Mouse (Mus musculus) mouse embryonic stem cell (cell line): ENCODE data around the gene Baz2b.

Source experiments
- in situ Hi-C, 2 experiments: fragments of 300-500 bp; cut with MboI; formaldehyde crosslinking; loops; 1 replicate in 1 of 2; 3 replicates in 1 of 2; pipeline ENCODE4 v1.14.3; 2019 to 2020; ENCODE audit warnings: low sequenced_read_pairs in 2 of 2, low pct_unique_long_range_greater_than_20kb in 1 of 2, mixed read lengths in 1 of 2; ENCODE audit not compliant: unreplicated experiment in 1 of 2

Gene Baz2b

GRCm38 (mm10) chr2:59997479-59998228 lies 212.0 kb downstream of the Baz2b start:
- in situ Hi-C loops = no loop called here

- in situ Hi-C loops = no loop called here
These were observed 212.7 kb downstream of the Baz2b start for GRCm38 (mm10) chr2:59996911-59997310.

DNA sequence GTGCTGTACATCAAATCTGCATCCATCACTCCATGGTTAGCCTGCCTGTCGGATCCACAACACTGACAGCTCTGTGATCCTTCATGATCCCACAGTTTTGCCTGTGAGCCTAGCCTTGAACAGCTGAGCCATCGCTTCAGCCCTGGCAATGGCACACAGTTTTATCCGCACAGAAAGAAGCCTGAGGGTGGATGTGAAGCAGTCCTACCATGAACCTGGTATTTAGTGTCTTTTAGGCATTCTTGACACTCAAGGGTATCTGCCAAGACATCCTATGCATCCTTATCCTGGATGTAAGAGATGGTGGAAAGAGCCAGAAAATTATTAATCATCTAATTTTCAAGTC lies 216.5 kb downstream of the Baz2b start:
- in situ Hi-C loops = no loop called here

DNA sequence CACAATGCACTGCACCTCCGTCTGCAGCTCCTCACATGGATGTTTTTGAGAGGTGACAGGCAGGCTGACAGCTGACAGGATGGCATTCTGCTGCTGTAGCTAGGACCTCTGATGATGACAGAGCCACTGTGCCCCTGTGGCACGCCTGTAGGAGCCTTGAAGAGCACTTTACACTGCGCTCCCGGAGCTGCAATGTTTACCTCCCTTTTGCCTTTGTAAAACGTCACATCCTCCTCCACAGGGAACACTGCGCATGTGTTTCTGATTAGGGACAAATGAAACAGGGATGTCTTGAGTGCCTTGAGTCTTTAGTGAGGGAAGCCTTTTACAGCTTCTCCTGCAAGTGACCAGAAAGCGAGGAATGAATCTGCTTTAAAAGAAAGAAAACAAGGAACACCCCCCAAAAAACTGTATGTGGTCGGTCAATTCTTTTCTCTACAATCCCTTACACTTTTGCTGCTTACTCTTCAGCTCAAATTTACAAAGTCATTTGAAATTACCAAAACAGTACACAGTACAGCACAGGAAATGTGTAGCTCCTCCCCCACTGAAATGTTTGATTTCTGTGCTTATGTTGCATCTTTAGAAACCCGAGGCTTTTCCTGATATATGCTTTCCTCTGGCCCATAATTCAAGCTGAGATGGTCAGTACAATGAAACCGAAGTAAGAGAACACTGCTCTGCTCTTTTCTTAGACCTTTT lies 217.0 kb downstream of the Baz2b start:
- in situ Hi-C loops = no loop called here

DNA sequence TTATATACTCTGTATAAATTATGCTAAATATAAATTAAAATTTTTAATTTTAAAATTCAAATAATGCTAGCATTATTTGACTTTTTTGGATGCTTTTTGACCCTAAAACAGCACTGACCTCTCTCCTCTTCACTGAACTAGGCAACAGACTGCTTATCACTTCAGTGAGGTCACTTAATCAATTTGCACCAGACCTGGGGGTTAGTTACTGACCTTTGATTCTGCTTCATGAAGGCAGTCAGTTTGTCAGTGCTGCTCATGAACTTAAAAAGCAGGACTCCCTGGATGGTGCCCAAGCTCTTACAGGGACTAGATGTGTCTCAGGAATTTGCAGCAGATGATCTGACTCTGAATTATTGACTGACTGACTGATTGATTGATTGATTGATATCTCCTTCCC lies 217.9 kb downstream of the Baz2b start:
- in situ Hi-C loops = no loop called here

- in situ Hi-C loops = no loop called here
These were observed 222.1 kb downstream of the Baz2b start for GRCm38 (mm10) chr2:59987521-59987920.

DNA sequence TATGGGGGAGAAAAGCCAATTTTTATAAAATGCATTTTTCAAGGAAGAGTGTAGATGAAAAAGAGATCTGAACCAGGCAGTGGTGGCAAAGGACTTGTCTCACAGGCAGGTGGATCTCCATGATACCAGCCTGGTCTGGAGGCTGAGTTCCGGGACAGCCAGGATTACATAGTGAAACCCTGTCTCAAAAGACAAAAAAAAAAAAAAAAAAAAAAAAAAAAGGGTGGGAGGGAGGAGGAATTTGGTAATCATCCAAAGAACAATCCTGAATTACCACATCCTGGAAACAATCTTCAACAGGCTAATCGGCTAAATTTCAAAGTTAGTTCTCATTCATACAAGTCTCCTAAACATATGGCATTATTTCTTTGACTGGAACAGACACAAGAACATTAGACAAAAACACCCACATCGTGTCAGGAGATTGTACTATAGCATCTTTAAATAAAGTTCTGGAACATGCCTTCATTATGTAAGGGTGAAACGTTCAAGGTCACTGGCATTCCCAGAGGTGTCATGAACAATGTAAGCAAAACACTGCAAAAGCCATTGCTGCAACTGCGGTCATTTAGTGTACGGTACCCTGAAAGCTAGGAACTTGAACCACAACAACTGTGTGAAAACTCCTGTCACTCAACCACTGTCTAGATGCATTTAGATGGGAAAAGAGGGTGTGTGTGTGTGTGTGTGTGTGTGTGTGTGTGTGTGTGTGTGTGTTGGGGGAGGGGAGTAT lies 230.0 kb downstream of the Baz2b start:
- in situ Hi-C loops = no loop called here

GRCm38 (mm10) chr2:59976680-59977079 lies 233.0 kb downstream of the Baz2b start:
- in situ Hi-C loops = no loop called here

GRCm38 (mm10) chr2:59975772-59976171 lies 233.9 kb downstream of the Baz2b start:
- in situ Hi-C loops = no loop called here

DNA sequence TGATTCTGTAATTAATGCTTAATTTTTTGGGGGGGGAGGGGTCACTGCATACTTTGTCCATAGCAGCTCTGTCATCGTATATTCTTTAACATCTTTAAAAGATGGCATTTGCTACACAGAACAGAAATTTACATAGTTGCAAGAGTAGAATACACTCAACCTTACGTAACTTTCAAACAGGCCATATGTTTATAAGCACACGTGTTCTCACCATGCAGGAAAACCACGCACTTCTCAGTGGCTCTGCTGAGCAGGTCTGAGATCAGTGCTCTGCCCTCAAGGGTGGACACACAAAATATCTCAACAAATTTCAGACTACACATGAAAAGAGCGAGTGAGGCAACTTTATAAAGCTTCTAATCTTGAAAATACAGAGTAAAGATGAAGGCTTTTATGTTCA lies 235.7 kb downstream of the Baz2b start:
- in situ Hi-C loops = no loop called here

DNA sequence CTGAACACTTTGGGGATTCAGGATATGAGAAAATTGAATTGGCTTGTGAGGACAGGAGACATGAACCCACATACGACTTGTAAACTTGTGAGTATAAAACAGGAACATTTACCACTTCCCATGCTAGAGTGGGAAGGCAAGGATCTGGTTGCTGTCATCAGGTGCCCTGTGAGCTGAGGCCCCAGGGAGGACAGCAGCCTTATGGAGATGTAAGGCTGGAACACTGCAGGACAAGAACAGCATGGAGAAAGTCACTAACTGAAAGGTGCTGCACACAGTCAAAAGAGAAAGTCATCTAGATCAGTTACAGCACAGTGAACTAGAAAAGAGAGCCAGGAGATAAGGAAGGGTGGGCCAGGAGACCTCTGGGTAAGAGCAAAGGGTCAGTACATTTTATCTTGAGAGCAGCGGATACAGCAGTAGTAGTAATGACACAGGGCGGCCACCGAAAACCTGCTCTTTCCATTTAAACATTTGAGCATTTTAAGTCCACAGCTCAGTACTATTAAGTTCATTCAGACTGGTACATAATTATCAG lies 236.5 kb downstream of the Baz2b start:
- in situ Hi-C loops = no loop called here

GRCm38 (mm10) chr2:59970511-59970910 lies 239.1 kb downstream of the Baz2b start:
- in situ Hi-C loops = no loop called here

GRCm38 (mm10) chr2:59969099-59969498 lies 240.5 kb downstream of the Baz2b start:
- in situ Hi-C loops = no loop called here

DNA sequence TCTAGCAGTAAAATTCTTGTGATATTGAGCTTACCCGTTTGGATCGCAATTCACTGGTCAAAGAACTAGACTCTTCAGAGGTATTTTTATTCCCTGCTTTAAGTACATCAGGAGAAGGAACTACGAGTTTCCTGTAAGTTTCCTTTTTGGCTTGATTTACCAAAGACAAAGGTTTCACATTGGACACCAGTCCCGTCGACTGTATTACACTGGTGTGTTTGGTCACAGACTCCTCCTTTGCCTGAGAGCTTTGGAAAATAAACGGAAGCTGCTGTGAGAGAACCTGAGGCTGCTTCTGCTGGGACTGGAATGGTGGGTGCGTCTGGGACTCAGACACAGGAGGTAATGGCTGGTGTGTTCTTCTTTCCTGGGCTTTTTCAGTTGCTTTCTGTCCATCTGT lies 241.0 kb downstream of the Baz2b start:
- in situ Hi-C loops = no loop called here

DNA sequence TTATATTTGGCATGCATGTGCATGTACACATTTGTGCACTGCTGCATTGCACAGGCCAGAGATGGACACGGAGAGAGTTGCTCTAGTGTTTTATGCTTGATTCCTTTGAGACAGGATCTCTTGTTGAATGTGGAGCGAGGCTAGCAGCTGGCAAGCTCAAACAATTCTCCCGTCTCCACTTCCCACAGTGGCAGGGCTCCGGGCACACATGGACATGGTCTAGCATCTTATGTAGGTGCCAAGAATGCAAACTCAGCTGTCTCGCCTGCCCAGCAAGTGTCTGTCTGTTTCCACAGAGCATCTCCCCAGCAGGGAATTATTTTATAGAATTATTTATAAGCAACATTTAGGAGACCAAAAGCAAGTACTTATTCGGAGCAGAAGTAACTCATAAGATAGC lies 243.2 kb downstream of the Baz2b start:
- in situ Hi-C loops = no loop called here

GRCm38 (mm10) chr2:59963011-59963410 lies 246.6 kb downstream of the Baz2b start:
- in situ Hi-C loops = no loop called here

DNA sequence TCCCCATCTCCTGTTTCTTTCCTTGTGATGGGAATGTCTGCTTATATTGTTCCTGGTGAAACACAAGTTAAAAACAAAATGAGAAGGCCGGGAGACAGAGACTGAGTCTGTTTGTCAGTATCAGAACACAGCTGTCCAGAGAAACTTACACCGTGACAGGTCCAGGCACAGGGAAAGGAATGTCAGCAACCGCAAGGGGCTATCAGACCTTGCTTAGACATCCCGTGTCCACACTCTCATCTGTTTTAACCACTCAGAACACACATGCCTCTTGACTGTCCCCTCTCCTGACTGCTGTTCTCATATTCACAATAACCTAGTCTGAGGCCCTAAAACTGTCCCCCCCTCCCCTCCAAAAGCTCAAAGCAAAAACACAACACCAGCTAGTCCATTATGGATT lies 247.1 kb downstream of the Baz2b start:
- in situ Hi-C loops = no loop called here

- in situ Hi-C loops = no loop called here
These were observed 249.2 kb downstream of the Baz2b start for GRCm38 (mm10) chr2:59960495-59960772.

DNA sequence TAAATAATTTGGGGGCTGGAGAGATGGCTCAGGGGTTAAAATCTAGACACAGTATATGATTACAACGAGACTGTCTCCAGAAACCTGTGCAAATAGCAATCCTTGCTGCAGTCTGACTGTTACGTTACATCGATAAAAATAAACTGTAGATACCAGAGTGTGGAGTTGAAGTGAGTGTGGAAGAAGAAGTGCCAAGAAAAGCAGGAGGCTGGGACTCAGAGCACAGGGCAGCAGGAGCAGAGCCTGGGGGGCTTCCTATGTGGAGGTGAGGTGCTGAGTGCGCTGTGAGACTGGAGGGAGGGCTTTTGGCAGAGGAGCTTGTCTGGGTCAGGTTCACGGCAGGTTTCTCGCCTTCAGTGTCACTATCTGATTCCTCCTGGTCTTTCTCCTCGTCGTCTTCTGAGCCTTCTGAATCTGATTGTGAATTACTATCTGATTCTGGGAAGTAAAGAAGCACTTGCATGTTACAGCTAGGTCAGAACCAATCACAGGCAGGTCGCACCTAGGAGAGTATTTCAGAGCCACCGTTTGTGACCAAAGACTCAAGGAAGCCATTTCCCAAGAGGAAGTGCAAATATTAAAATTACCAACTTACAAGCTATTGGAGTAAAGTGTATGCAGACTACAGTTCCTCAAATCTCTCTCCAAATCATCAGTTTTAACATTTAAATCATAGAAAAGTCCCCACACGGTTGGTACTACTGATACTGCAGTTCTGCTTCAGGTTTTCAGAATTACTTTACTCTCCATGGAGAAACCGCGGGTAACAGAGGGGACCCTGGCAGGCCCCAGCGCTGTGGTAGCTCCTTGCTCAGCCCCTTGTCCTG lies 249.8 kb downstream of the Baz2b start:
- in situ Hi-C loops = no loop called here
